Mouse (Mus musculus) megakaryocyte, adult 5-6 weeks (primary cell): ENCODE measurements around the gene Zfp879. TPM values are rescaled to one million over a fixed set of nuclear protein-coding genes. Genes with fewer than 3 reads are reported as not detected.

ENCODE experiments used
- total RNA-seq, 2 experiments: library from RNA; stranded (forward) in 1 of 2; stranded (reverse) in 1 of 2; fragments of 153-499, 151-499 nt in 1 of 2; fragments of 221-1000, 200-1000 nt in 1 of 2; gene quantifications; 2 replicates each; pipeline versions ENCODE4 v1.2.3 to v1.2.4; 2015 to 2017

The Zfp879 gene
- total RNA-seq, 2 experiments from 2014 or later = not detected

Other genes with a start within 250 kb of the Zfp879 start
- gene Adamts2, start 239.5 kb downstream of the Zfp879 start, total RNA-seq (2015) = 0.21 and 0.27 TPM in 2 replicates
- 0.11 and 0.12 TPM in 2 replicates for gene Adamts2, start 239.5 kb downstream of the Zfp879 start, total RNA-seq (2017)
- gene Zfp354c, start 13.8 kb downstream of the Zfp879 start, total RNA-seq (2015) = 0.02 and 0.18 TPM in 2 replicates
- 0.04 and 0.33 TPM in 2 replicates for gene Zfp354c, start 13.8 kb downstream of the Zfp879 start, total RNA-seq (2017)
- 0.73 and 1.9 TPM in 2 replicates for gene Grm6, start 9.1 kb upstream of the Zfp879 start, total RNA-seq (2015)
- gene Grm6, start 9.1 kb upstream of the Zfp879 start, total RNA-seq (2017) = 0.11 and 0.89 TPM in 2 replicates
- gene Zfp454, start 46.1 kb upstream of the Zfp879 start, total RNA-seq (2015) = not detected in 2 replicates
- not detected in 2 replicates for gene Zfp454, start 46.1 kb upstream of the Zfp879 start, total RNA-seq (2017)
- 0.11 and 0.80 TPM in 2 replicates for gene Zfp2, start 74.6 kb upstream of the Zfp879 start, total RNA-seq (2015)
- gene Zfp2, start 74.6 kb upstream of the Zfp879 start, total RNA-seq (2017) = not detected in 2 replicates
- gene Zfp354b, start 90.1 kb upstream of the Zfp879 start, total RNA-seq (2015) = not detected in 2 replicates
- gene Zfp354b, start 90.1 kb upstream of the Zfp879 start, total RNA-seq (2017) = 0.16 TPM in 1 of 2 replicates, not detected in the other
- gene 4933414I15Rik, start 102.2 kb upstream of the Zfp879 start, total RNA-seq (2015) = not detected in 2 replicates
- gene 4933414I15Rik, start 102.2 kb upstream of the Zfp879 start, total RNA-seq (2017) = not detected in 2 replicates
- gene Prop1, start 112.2 kb upstream of the Zfp879 start, total RNA-seq (2015) = not detected in 2 replicates
- gene Prop1, start 112.2 kb upstream of the Zfp879 start, total RNA-seq (2017) = not detected in 2 replicates
- not detected in 2 replicates for gene Olfr1378, start 125.0 kb upstream of the Zfp879 start, total RNA-seq (2015)
- gene Olfr1378, start 125.0 kb upstream of the Zfp879 start, total RNA-seq (2017) = not detected in 2 replicates
- gene Olfr1377, start 140.4 kb upstream of the Zfp879 start, total RNA-seq (2015) = not detected in 2 replicates
- not detected in 2 replicates for gene Olfr1377, start 140.4 kb upstream of the Zfp879 start, total RNA-seq (2017)
- not detected in 2 replicates for gene Olfr51, start 162.0 kb upstream of the Zfp879 start, total RNA-seq (2015)
- not detected in 2 replicates for gene Olfr51, start 162.0 kb upstream of the Zfp879 start, total RNA-seq (2017)
- gene Olfr54, start 172.7 kb upstream of the Zfp879 start, total RNA-seq (2015) = not detected in 2 replicates
- gene Olfr54, start 172.7 kb upstream of the Zfp879 start, total RNA-seq (2017) = 0.18 TPM in 1 of 2 replicates, not detected in the other
- not detected in 2 replicates for gene Olfr1375, start 206.6 kb upstream of the Zfp879 start, total RNA-seq (2015)
- not detected in 2 replicates for gene Olfr1375, start 206.6 kb upstream of the Zfp879 start, total RNA-seq (2017)
- gene Zfp354a, start 217.7 kb upstream of the Zfp879 start, total RNA-seq (2015) = not detected in 2 replicates
- 0.22 TPM in 1 of 2 replicates, not detected in the other for gene Zfp354a, start 217.7 kb upstream of the Zfp879 start, total RNA-seq (2017)